Mouse (Mus musculus): ENCODE measurements around the gene Apol7e.

GRCm38 (mm10) chr15:77765484-77766093 is 66.9 kb downstream of the Apol7e start:
- peak; percentile 26 for TF ChIP-seq POLR2A (IDR thresholded peaks at IDR 0.05; ENCODE audit: insufficient read length, low read depth)
- TF ChIP-seq POLR2AphosphoS2 (IDR thresholded peaks at IDR 0.05; ENCODE audit: insufficient read length, low read depth) = peak; percentile 70
- peak in 2 of 3 experiments; percentile 67 to 96 for TF ChIP-seq MYOD1 (IDR thresholded peaks at IDR 0.05; ENCODE audit: control insufficient read depth in 1 of 3, insufficient read length in 2 of 3, low read depth in 2 of 3)
- no peak for TF ChIP-seq E2F4 (IDR thresholded peaks at IDR 0.05; ENCODE audit: insufficient read depth)
- TF ChIP-seq REST (IDR thresholded peaks at IDR 0.05; ENCODE audit: insufficient read depth, insufficient read length) = no peak
- TF ChIP-seq MYOG (IDR thresholded peaks at IDR 0.05; ENCODE audit: control insufficient read depth in 1 of 3, insufficient read depth in 1 of 3, insufficient read length in 2 of 3, low read depth in 2 of 3) = peak in 2 of 3 experiments; percentile 65 to 72
- TF ChIP-seq USF1 (IDR thresholded peaks at IDR 0.05; ENCODE audit: low read depth) = no peak
- TF ChIP-seq CEBPB (IDR thresholded peaks at IDR 0.05; ENCODE audit: insufficient read depth, poor library complexity, severe bottlenecking) = no peak
- no peak for TF ChIP-seq MAX (IDR thresholded peaks at IDR 0.05; ENCODE audit: low read depth)

All from myocyte (in vitro differentiated cells).